Mouse (Mus musculus): ENCODE data around the gene Sh3glb2. TPM values are rescaled to one million over a fixed set of nuclear protein-coding genes. Genes with fewer than 3 reads are reported as not detected.

The Sh3glb2 gene
- polyA plus RNA-seq, 1 experiment from 2014 or later = 105 TPM

GRCm38 (mm10) chr2:30299966-30300365 is 59.2 kb downstream of the Sh3glb2 start:
- H3K4me3 ChIP-seq = no peak overlapping the region
- no peak for ATAC-seq (replicated peaks; ENCODE audit: insufficient number of reproducible peaks, insufficient read depth, low FRiP score, low read depth)
- H3K4me2 ChIP-seq = no peak overlapping the region
- no peaks in the 10 kb centered on the region for H3K27me3 ChIP-seq
- no peaks in the 10 kb centered on the region for H3K4me1 ChIP-seq (replicated peaks)
- H3K36me3 ChIP-seq = peaks cover 67% of the 10 kb centered on the region
- WGBS = 85% methylated on average over 5 of the region's 5 CpGs
- no peak overlapping the region for H3K27ac ChIP-seq
- no peaks in the 10 kb centered on the region for H3K9me3 ChIP-seq (replicated peaks)
- no peak overlapping the region for H3K9ac ChIP-seq

- Histone ChIP-seq H3K4me3 (no peak overlapping the region), H3K9me3 (replicated peaks) (no peaks in the 10 kb centered on the region), H3K9ac (no peak overlapping the region), H3K27me3 (no peaks in the 10 kb centered on the region), H3K4me1 (replicated peaks) (no peaks in the 10 kb centered on the region), H3K27ac (no peak overlapping the region), H3K4me2 (no peak overlapping the region), H3K36me3 (peaks cover 63% of the 10 kb centered on the region)
- ATAC-seq (replicated peaks; ENCODE audit: insufficient number of reproducible peaks, insufficient read depth, low FRiP score, low read depth) = no peak
- WGBS = 72% methylated on average over 3 of the region's 3 CpGs
Observed at GRCm38 (mm10) chr2:30299525-30299924, 59.6 kb downstream of the Sh3glb2 start.

Small RNAs within 50 kb of the gene (microRNA-seq; reads per million reads assigned to microRNA genes)
- not detected for gene Gm47292

Other genes with a start within 250 kb of the Sh3glb2 start
- 5.0 and 6.8 TPM in 2 replicates for gene Zer1, start 234.8 kb downstream of the Sh3glb2 start, polyA plus RNA-seq (2015; fragmentation: Nextera tagmentation; extraction: Ambion mirVana)
- gene Tbc1d13, start 225.6 kb downstream of the Sh3glb2 start, polyA plus RNA-seq (2015; fragmentation: Nextera tagmentation; extraction: Ambion mirVana) = 5.6 and 6.4 TPM in 2 replicates
- 33.9 and 35.1 TPM in 2 replicates for gene Endog, start 187.8 kb downstream of the Sh3glb2 start, polyA plus RNA-seq (2015; fragmentation: Nextera tagmentation; extraction: Ambion mirVana)
- gene Spout1, start 180.9 kb downstream of the Sh3glb2 start, polyA plus RNA-seq (2015; fragmentation: Nextera tagmentation; extraction: Ambion mirVana) = 27.3 and 36.3 TPM in 2 replicates
- gene Kyat1, start 153.5 kb downstream of the Sh3glb2 start, polyA plus RNA-seq (2015; fragmentation: Nextera tagmentation; extraction: Ambion mirVana) = 21.1 and 22.1 TPM in 2 replicates
- gene Lrrc8a, start 121.6 kb downstream of the Sh3glb2 start, polyA plus RNA-seq (2015; fragmentation: Nextera tagmentation; extraction: Ambion mirVana) = 37.7 and 40.0 TPM in 2 replicates
- gene Gm28035, start 118.8 kb downstream of the Sh3glb2 start, polyA plus RNA-seq (2015; fragmentation: Nextera tagmentation; extraction: Ambion mirVana) = 0.33 and 0.38 TPM in 2 replicates
- 8.4 and 10.1 TPM in 2 replicates for gene Phyhd1, start 93.1 kb downstream of the Sh3glb2 start, polyA plus RNA-seq (2015; fragmentation: Nextera tagmentation; extraction: Ambion mirVana)
- not detected in 2 replicates for gene Gm28038, start 78.3 kb downstream of the Sh3glb2 start, polyA plus RNA-seq (2015; fragmentation: Nextera tagmentation; extraction: Ambion mirVana)
- 26.9 and 32.0 TPM in 2 replicates for gene Dolk, start 73.0 kb downstream of the Sh3glb2 start, polyA plus RNA-seq (2015; fragmentation: Nextera tagmentation; extraction: Ambion mirVana)
- gene Nup188, start 72.9 kb downstream of the Sh3glb2 start, polyA plus RNA-seq (2015; fragmentation: Nextera tagmentation; extraction: Ambion mirVana) = 15.8 and 23.4 TPM in 2 replicates
- 32.6 and 35.5 TPM in 2 replicates for gene Miga2, start 4.9 kb upstream of the Sh3glb2 start, polyA plus RNA-seq (2015; fragmentation: Nextera tagmentation; extraction: Ambion mirVana)
- gene Dolpp1, start 32.9 kb upstream of the Sh3glb2 start, polyA plus RNA-seq (2015; fragmentation: Nextera tagmentation; extraction: Ambion mirVana) = 19.5 and 25.2 TPM in 2 replicates
- 108 and 109 TPM in 2 replicates for gene Crat, start 56.5 kb upstream of the Sh3glb2 start, polyA plus RNA-seq (2015; fragmentation: Nextera tagmentation; extraction: Ambion mirVana)
- 102 and 119 TPM in 2 replicates for gene Ptpa, start 56.7 kb upstream of the Sh3glb2 start, polyA plus RNA-seq (2015; fragmentation: Nextera tagmentation; extraction: Ambion mirVana)
- gene Ier5l, start 114.9 kb upstream of the Sh3glb2 start, polyA plus RNA-seq (2015; fragmentation: Nextera tagmentation; extraction: Ambion mirVana) = 1.7 and 2.0 TPM in 2 replicates
- gene Cstad, start 235.7 kb upstream of the Sh3glb2 start, polyA plus RNA-seq (2015; fragmentation: Nextera tagmentation; extraction: Ambion mirVana) = 1.1 and 1.5 TPM in 2 replicates

Measured in heart, embryonic 15.5 days (tissue).